Mouse (Mus musculus): ENCODE results near the gene Gimap8. TPM values are rescaled to one million over a fixed set of nuclear protein-coding genes. Genes with fewer than 3 reads are reported as not detected.
A peak's percentile ranks its signal among the peaks of the same experiment; 100 is the strongest.
"Not testable (repeated sequence)": the region's sequence is repeated elsewhere in the genome, so short reads cannot be mapped to it uniquely, and the experiment has no call there.

Gimap8 gene
- total and polyA plus RNA-seq, 3 experiments: 21.6 to 28.5 (median 27.5) TPM

DNA sequence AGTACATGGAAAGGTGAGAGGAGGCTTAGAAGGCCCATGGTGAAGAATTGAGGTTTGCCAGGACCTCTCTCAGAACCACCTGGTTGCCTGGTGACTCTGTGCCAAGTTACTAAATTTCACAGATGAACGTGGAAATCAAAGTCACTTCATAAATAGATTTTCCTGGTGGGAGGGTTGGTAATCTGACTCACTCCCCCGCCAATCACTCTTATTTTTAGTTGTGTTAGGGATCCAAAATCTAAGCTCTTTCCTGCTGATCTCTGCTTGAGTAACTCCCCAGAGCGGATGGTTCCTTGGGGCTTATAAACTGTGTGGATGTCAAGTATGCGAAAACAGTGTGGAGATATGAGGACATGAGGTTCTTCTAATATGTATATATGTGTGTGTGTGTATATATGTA lies 35.2 kb downstream of the Gimap8 start:
- Histone ChIP-seq H3K27me3 (replicated peaks) (no peaks in the 10 kb centered on the region), H3K79me2 (replicated peaks; ENCODE audit: control insufficient read depth, extremely low read depth, insufficient read depth, poor library complexity, severe bottlenecking) (peaks cover 42% of the 10 kb centered on the region), H3K36me3 (replicated peaks in 1 of 2; ENCODE audit: control insufficient read depth in 1 of 2, insufficient read depth in 1 of 2, low read length in 1 of 2) (peaks cover 0 to 13% of the 10 kb centered on the region in 2 experiments), H3K27ac (ENCODE audit: insufficient read depth, low read depth) (peak overlapping the region; percentile 98), H3K9me3 (replicated peaks; ENCODE audit: low read length) (no peaks in the 10 kb centered on the region), H3K4me3 (replicated peaks in 1 of 3; ENCODE audit: low read depth in 2 of 3, low read length in 2 of 3, poor library complexity in 1 of 3) (no peak overlapping the region), H3K9ac (ENCODE audit: insufficient read depth, low read depth) (peak overlapping the region; percentile 86), H3K4me2 (ENCODE audit: insufficient read depth, low read depth, poor library complexity, severe bottlenecking) (peak overlapping the region; percentile 75), H3K4me1 (ENCODE audit: control insufficient read depth in 1 of 2, insufficient read depth in 2 of 2) (peaks cover 17 to 62% of the 10 kb centered on the region in 2 experiments)
- dilution Hi-C loops (cut with MboI; ENCODE audit: extremely low pct_ligation_motif_present, extremely low pct_unique_long_range_greater_than_20kb, low sequenced_read_pairs): no loop called here
- DNase-seq (ENCODE audit: extremely low read depth): no peak
- in situ Hi-C loops (cut with MboI; ENCODE audit: low pct_ligation_motif_present, low pct_unique_long_range_greater_than_20kb, low sequenced_read_pairs): loop anchor here (5.0 kb wide), 1 partner anchor 35 kb away; the partner anchor contains the start of gene Gimap8
- TF ChIP-seq CHD1 (IDR thresholded peaks at IDR 0.05; ENCODE audit: low read depth, low read length) (no peak), ETS1 (conservative IDR thresholded peaks at IDR 0.05; ENCODE audit: low read depth, low read length) (no peak), RCOR1 (conservative IDR thresholded peaks at IDR 0.05; ENCODE audit: low read depth, low read length) (no peak), PAX5 (IDR thresholded peaks at IDR 0.05; ENCODE audit: low read length) (no peak), USF1 (IDR thresholded peaks at IDR 0.05; ENCODE audit: low read depth, low read length) (no peak), RAD21 (IDR thresholded peaks at IDR 0.05; ENCODE audit: low read depth, low read length) (no peak), USF2 (conservative IDR thresholded peaks at IDR 0.05; ENCODE audit: low read depth, low read length) (no peak), POLR2A (IDR thresholded peaks at IDR 0.05; ENCODE audit: low read depth, low read length) (no peak)

DNA sequence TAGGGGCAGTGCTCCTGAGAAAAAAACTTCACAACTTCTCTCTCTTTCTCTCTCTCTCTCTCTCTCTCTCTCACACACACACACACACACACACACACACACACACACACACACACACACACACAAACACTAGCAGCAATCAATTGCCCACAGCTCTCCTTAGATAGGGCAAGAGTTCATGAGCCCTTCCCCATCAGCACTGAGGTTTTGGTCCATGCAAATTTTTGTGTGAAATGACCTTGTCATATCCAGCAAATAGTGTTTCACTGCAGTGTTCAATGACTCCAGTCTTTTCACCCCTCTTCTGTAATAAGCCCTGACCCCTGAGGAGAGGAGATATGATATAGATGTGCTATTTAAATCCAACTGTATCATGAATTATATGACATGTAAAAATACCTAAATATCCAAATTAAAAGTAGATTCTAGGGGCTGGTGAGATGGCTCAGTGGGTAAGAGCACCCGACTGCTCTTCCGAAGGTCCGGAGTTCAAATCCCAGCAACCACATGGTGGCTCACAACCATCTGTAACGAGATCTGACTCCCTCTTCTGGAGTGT lies 36.3 kb downstream of the Gimap8 start:
- H3K4me3 ChIP-seq (replicated peaks in 1 of 3; ENCODE audit: low read depth in 2 of 3, low read length in 2 of 3, poor library complexity in 1 of 3); H3K27me3 ChIP-seq (replicated peaks); dilution Hi-C loops (cut with MboI; ENCODE audit: extremely low pct_ligation_motif_present, extremely low pct_unique_long_range_greater_than_20kb, low sequenced_read_pairs); H3K9me3 ChIP-seq (replicated peaks; ENCODE audit: low read length): not testable (repeated sequence)
- Histone ChIP-seq H3K27ac (ENCODE audit: insufficient read depth, low read depth) (peak overlapping the region; percentile 82), H3K4me1 (ENCODE audit: control insufficient read depth in 1 of 2, insufficient read depth in 2 of 2) (peaks cover 17 to 71% of the 10 kb centered on the region in 2 experiments), H3K79me2 (replicated peaks; ENCODE audit: control insufficient read depth, extremely low read depth, insufficient read depth, poor library complexity, severe bottlenecking) (peaks cover 37% of the 10 kb centered on the region), H3K9ac (ENCODE audit: insufficient read depth, low read depth) (peak overlapping the region; percentile 49), H3K36me3 (replicated peaks in 1 of 2; ENCODE audit: control insufficient read depth in 1 of 2, insufficient read depth in 1 of 2, low read length in 1 of 2) (peaks cover 0 to 14% of the 10 kb centered on the region in 2 experiments), H3K4me2 (ENCODE audit: insufficient read depth, low read depth, poor library complexity, severe bottlenecking) (peak overlapping the region; percentile 51)
- peak; percentile 85 for DNase-seq (ENCODE audit: extremely low read depth)
- in situ Hi-C loops (cut with MboI; ENCODE audit: low pct_ligation_motif_present, low pct_unique_long_range_greater_than_20kb, low sequenced_read_pairs): loop anchor here (5.0 kb wide), 1 partner anchor 36 kb away; the partner anchor contains the start of gene Gimap8
- TF ChIP-seq POLR2A (IDR thresholded peaks at IDR 0.05; ENCODE audit: low read depth, low read length): peak; percentile 38; the same call in 1 of the 2 replicates
- TF ChIP-seq EP300 (IDR thresholded peaks at IDR 0.05; ENCODE audit: low read length): peak; percentile 65
- 0 out of 2 replicates have a peak, but pooled peaks have one; percentile 20 for TF ChIP-seq MYC (IDR thresholded peaks at IDR 0.05; ENCODE audit: low read depth, low read length)
- peak; percentile 53 for TF ChIP-seq ETS1 (conservative IDR thresholded peaks at IDR 0.05; ENCODE audit: low read depth, low read length)
- TF ChIP-seq IRF4 (IDR thresholded peaks at IDR 0.05; ENCODE audit: low read depth, low read length): peak; percentile 75
- TF ChIP-seq ZNF384 (IDR thresholded peaks at IDR 0.05; ENCODE audit: low read depth, low read length): peak; percentile 55
- peak; percentile 91 for TF ChIP-seq TBP (conservative IDR thresholded peaks at IDR 0.05; ENCODE audit: low read depth, low read length)
- 0 out of 2 replicates have a peak, but pooled peaks have one; percentile 12 for TF ChIP-seq JUND (conservative IDR thresholded peaks at IDR 0.05; ENCODE audit: low read depth, low read length)
- TF ChIP-seq JUN (IDR thresholded peaks at IDR 0.05; ENCODE audit: insufficient read depth, low read depth, low read length): 0 out of 2 replicates have a peak, but pooled peaks have one; percentile 19
- peak; percentile 60; the same call in 1 of the 2 replicates for TF ChIP-seq TCF12 (IDR thresholded peaks at IDR 0.05; ENCODE audit: low read depth, low read length)
